Mouse (Mus musculus) bone marrow, adult 2 months (tissue): ENCODE measurements around the gene Ccdc148.

Experiments
- CTCF ChIP-seq: fragments of 200-500 bp; IDR thresholded peaks from 2 replicates; pipeline ENCODE4 v1.5.1; 2011; ENCODE audit warnings: low read length, control low read depth; ENCODE audit not compliant: control insufficient read depth, insufficient read depth
- POLR2A ChIP-seq: fragments of 200-500 bp; IDR thresholded peaks from 2 replicates; pipeline ENCODE4 v1.6.1; 2011; ENCODE audit warnings: low read depth, mild to moderate bottlenecking, control low read depth, low read length, borderline replicate concordance; ENCODE audit not compliant: control insufficient read depth

- TF ChIP-seq CTCF (no peak), POLR2A (no peak)
Observed at GRCm38 (mm10) chr2:58790361-58790760, 370.1 kb downstream of the Ccdc148 start.
